Mouse (Mus musculus) megakaryocyte progenitor cell, adult 5-6 weeks (primary cell): ENCODE data around the gene Bhlhe41. TPM values are rescaled to one million over a fixed set of nuclear protein-coding genes. Genes with fewer than 3 reads are reported as not detected.

ENCODE experiments used
- ATAC-seq: replicated peaks from 2 replicates; pipeline ENCODE4 v1.8.0; 2016; ENCODE audit warnings: mild to moderate bottlenecking, moderate TSS enrichment, inconsistent platforms; ENCODE audit not compliant: poor library complexity
- total RNA-seq, 2 experiments: library from RNA; stranded (forward) in 1 of 2; stranded (reverse) in 1 of 2; fragments of 157-497, 149-512 nt in 1 of 2; fragments of 200-1000 nt in 1 of 2; gene quantifications; 2 replicates each; pipeline versions ENCODE4 v1.2.3 to v1.2.4; 2015 to 2017

Gene Bhlhe41
- total RNA-seq, 2 experiments from 2014 or later, result 0.12 TPM; not detected in 1

DNA sequence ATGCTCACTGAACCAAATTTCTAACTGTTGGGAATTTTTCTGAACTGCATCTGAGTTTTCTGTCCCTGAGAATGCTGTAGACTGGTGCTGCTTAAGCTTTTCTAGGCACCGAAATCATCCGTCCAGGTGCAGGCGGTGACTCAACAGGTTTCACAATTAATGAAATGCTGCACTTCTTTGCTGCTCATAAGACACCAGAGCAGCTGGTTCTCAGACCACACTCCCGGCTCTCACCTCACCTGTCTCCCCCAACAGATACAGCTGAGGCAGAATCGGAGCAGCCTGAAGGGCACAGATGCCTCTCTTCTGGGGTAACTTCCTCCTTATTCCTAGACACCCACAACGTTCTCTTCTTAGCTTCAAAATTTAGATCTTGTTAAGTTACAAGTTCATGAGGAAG, 18.4 kb downstream of the Bhlhe41 start:
- ATAC-seq, result no peak

DNA sequence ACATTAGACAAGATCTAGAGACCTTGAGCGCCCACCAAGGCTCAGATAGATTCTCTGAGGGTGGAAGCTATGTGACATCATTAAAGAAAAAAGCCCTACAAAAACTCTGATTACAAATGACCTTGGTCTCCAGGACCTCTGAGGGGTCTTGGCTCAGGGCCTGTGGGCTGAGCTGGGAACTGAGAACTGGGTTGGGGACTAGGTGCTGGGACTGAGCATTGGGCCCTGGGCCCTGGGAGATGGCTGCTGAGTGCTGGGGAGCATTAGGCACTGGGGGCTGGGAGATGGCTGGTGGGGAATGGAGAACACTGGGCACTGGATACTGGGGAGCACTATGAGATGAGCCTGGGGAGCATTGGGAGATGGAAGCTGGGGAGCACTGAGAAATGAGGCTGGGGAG, 19.3 kb downstream of the Bhlhe41 start:
- ATAC-seq, result no peak

DNA sequence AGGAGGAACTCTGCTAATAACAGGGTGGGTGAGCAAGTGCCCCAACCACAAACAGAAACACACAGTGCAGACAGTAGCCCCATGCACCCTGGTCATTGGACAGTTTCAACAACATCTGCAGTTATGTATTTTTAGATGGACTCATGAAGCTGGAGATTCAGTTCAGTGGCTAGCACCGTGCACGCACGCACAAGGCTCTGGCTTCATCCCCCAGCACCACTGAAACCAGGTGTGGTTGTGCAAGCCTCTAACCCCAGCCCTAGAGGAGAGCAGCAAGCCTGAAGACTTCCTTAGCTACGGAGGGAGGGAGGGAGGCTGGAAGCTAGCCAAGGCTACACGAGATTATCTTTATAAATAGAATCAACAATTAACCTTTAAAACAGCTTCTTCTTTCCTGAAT, 19.7 kb downstream of the Bhlhe41 start:
- ATAC-seq, result peak; percentile 86

- peak; percentile 98 for ATAC-seq
Observed at GRCm38 (mm10) chr6:145835359-145835758, 30.0 kb downstream of the Bhlhe41 start.

GRCm38 (mm10) chr6:145832927-145833326, 32.4 kb downstream of the Bhlhe41 start:
- no peak for ATAC-seq

- ATAC-seq, result no peak
Observed at GRCm38 (mm10) chr6:145830617-145831016, 34.7 kb downstream of the Bhlhe41 start.

DNA sequence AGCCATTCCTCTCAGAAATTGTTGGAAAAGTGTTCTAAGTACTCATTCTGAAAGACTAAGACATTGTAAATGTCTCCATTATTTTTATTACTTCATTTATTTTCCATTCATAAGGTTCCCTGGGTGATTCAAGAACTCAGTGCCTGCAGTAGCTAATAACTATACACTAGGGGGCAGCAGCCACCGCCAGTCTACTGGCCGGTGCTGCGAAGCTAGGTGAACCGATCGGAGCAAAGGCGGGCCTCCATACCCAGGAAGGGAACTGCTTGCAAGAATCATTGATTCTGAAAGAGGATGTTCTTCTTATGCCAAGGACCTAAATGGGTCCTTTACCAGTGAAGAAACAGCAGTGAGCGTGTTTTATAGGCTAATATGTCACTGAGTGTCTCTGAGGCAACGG, 35.2 kb downstream of the Bhlhe41 start:
- peak; percentile 99 for ATAC-seq

DNA sequence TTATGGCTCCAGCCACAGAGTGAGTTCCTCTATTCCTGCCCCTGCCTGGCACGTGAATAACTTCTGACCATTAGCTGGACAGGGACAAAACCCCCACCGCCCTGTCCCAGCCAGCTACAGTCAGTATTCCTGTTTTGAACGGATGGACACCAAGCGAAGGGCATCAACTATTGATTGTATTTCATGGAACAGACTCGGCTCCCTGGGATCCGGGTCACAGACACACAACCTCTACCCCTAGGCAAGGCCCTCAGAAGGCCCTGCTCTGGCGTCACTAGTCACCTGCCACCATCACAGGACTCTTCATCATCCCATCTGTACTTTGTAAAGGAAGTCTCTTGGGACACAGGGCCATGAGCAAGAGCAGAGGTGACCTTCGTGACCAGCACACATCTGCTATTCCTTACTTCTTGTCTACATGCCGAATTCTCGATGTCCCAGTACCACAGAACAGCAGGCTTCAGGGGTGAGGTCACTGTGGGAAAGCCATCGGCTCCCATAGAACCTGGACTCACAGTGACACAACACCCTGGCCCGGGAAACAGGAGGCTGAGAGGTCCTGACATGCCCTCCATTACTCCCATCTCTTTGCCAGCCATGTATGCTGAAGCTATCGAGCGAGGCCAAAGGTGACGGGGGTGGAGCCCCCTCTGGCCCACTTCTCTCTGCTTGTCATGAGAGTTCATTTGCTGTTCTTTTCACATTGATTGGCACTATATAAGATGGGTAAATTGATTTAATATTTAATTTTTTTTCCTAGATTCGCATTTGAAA, 36.1 kb downstream of the Bhlhe41 start:
- no peak for ATAC-seq

DNA sequence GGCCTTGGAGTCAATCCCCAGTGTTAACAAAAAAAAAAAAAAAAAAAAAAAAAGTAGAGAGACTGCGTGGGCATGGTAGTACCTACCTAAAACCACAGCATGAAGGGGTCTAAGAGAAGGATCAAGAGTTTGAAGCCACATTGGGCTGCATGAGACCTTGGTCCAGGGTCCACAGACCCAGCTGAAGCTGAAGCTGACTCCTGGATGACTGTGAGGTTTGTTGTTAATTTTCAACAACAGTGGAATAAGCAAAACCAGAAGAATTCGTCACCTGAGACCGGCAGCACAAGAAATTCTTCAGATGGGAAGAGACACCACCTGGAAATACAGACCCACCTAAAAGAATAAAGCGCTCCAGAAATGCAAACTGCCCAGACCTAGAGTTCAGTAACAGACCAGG, 39.1 kb downstream of the Bhlhe41 start:
- ATAC-seq, result no peak

GRCm38 (mm10) chr6:145823588-145824234, 41.6 kb downstream of the Bhlhe41 start:
- peak; percentile 77 for ATAC-seq

DNA sequence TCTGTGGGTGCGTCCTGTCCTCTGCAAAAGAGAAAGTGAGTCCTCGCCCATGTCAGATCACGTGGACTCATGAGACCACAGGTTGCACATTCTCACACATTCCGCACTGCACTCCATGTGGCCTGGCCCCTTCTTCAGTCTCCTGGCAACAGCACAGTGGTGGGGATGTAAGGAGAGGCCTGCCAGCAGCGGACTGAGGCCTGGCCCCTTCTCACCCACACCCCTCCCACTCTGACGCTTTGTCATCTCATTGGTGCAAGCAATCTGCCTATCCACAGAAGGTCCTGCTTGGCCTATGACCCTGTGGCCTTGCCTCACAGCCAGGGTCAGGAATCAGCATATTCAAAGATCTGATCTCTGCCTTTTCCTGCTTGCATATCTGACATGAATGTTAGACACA, 42.3 kb downstream of the Bhlhe41 start:
- ATAC-seq, result no peak

- ATAC-seq, result peak; percentile 49
Observed at GRCm38 (mm10) chr6:145822218-145822617, 43.1 kb downstream of the Bhlhe41 start.

GRCm38 (mm10) chr6:145819151-145819550, 46.2 kb downstream of the Bhlhe41 start:
- no peak for ATAC-seq

- ATAC-seq, result no peak
Observed at GRCm38 (mm10) chr6:145815200-145815599, 50.2 kb downstream of the Bhlhe41 start.

- ATAC-seq, result no peak
Observed at GRCm38 (mm10) chr6:145811174-145811573, 54.2 kb downstream of the Bhlhe41 start.

GRCm38 (mm10) chr6:145810015-145810414, 55.3 kb downstream of the Bhlhe41 start:
- ATAC-seq, result no peak

- no peak for ATAC-seq
Observed at GRCm38 (mm10) chr6:145809566-145809965, 55.8 kb downstream of the Bhlhe41 start.

Other genes with a start within 250 kb of the Bhlhe41 start
- not detected in 2 replicates for gene Tuba3b, start 249.8 kb downstream of the Bhlhe41 start, total RNA-seq (2015)
- not detected in 2 replicates for gene Tuba3b, start 249.8 kb downstream of the Bhlhe41 start, total RNA-seq (2017)
- gene Rassf8, start 118.8 kb downstream of the Bhlhe41 start, total RNA-seq (2015), result 8.3 and 11.5 TPM in 2 replicates
- 11.9 and 14.8 TPM in 2 replicates for gene Rassf8, start 118.8 kb downstream of the Bhlhe41 start, total RNA-seq (2017)
- not detected in 2 replicates for gene Sspn, start 66.1 kb upstream of the Bhlhe41 start, total RNA-seq (2015)
- not detected in 2 replicates for gene Sspn, start 66.1 kb upstream of the Bhlhe41 start, total RNA-seq (2017)